Comparison of ENCODE assay signal across 8 mouse cellular contexts in genomic region chr12:108162036-108162435, GRCm38 (mm10). TPM values are rescaled to one million over a fixed set of nuclear protein-coding genes. Genes with fewer than 3 reads are reported as not detected.
DNase-seq lines count a peak whose midpoint lies in the region; ATAC-seq and TF ChIP-seq lines count a peak whose summit lies in the region.

No protein-coding gene starts in this region.

- ATAC-seq in liver, embryonic 12.5 days: no peak
- ATAC-seq in megakaryocyte progenitor cell, adult 5-6 weeks (replicated peaks; ENCODE audit: poor library complexity): peak; percentile 90

- H3K4me2 ChIP-seq in liver, embryonic 12.5 days: no peak overlapping the region

- H3K9me3 ChIP-seq in liver, embryonic 12.5 days (replicated peaks): no peaks in the 10 kb centered on the region

- H3K79me2 ChIP-seq in liver, adult 2 months (ENCODE audit: control insufficient read depth, insufficient read depth, low read length): peaks cover 32% of the 10 kb centered on the region

- 96% methylated on average over 1 of the region's 1 CpGs for WGBS in liver, adult 2 months
- 95% methylated on average over 1 of the region's 1 CpGs for WGBS in liver, embryonic 12.5 days (ENCODE audit: insufficient replicate concordance)

- TF ChIP-seq CTCF in liver, adult 2 months (IDR thresholded peaks at IDR 0.05; ENCODE audit: low read depth, low read length): peak; percentile 49

- no peak overlapping the region for H3K27ac ChIP-seq in liver, adult 2 months (replicated peaks; ENCODE audit: insufficient read depth, low read depth, low read length)
- no peak overlapping the region for H3K27ac ChIP-seq in liver, embryonic 12.5 days

- DNase-seq in cerebellum, postnatal 14 days: peak; percentile 29 to 45
- no peak for DNase-seq in cerebellum, postnatal 36 days
- DNase-seq in liver, adult 2 months (ENCODE audit: extremely low read depth, low read depth, low spot score): no peak
- peak; percentile 16 for DNase-seq in T-cell, adult 2 months (ENCODE audit: low spot score)
- no peak for DNase-seq in c-Kit-positive CD71-positive TER-119-positive erythroid progenitor cells, embryonic 14.5 days (ENCODE audit: low spot score)
- no peak for DNase-seq in urinary bladder, postnatal 36 days (ENCODE audit: low spot score in 2 of 2)

- no peaks in the 10 kb centered on the region for H3K27me3 ChIP-seq in liver, adult 2 months (ENCODE audit: control insufficient read depth, insufficient read depth, low read length)
- H3K27me3 ChIP-seq in liver, embryonic 12.5 days (replicated peaks): no peaks in the 10 kb centered on the region

- TF ChIP-seq POLR2A in liver, adult 2 months (IDR thresholded peaks at IDR 0.05; ENCODE audit: extremely low read depth, insufficient read depth, low read length): no peak

- H3K36me3 ChIP-seq in liver, adult 2 months (ENCODE audit: control insufficient read depth, insufficient read depth, low read length): peaks cover 49% of the 10 kb centered on the region
- peaks cover 72% of the 10 kb centered on the region for H3K36me3 ChIP-seq in liver, embryonic 12.5 days

- H3K9ac ChIP-seq in liver, adult 2 months (ENCODE audit: low read depth, low read length): no peak overlapping the region
- H3K9ac ChIP-seq in liver, embryonic 12.5 days: no peak overlapping the region

- no peaks in the 10 kb centered on the region for H3K4me1 ChIP-seq in liver, adult 2 months (ENCODE audit: control insufficient read depth, insufficient read depth, low read length)
- peaks cover 11% of the 10 kb centered on the region for H3K4me1 ChIP-seq in liver, embryonic 12.5 days

- H3K4me3 ChIP-seq in liver, adult 2 months (ENCODE audit: insufficient read depth, low read depth, low read length): no peak overlapping the region
- no peak overlapping the region for H3K4me3 ChIP-seq in liver, embryonic 12.5 days

RNA-seq across cellular contexts. Expression of gene Setd3, which starts 17.1 kb away (rescaled TPM):
- 60.9 and 70.4 TPM in 2 replicates for total RNA-seq in liver, adult 2 months (2014; rRNA removed)
- polyA plus RNA-seq in liver, adult 2 months (2012; rRNA removed): 17.6 and 19.3 TPM in 2 replicates
- 71.3 and 76.4 TPM in 2 replicates for polyA plus RNA-seq in liver, embryonic 12.5 days (2016; fragmentation: Nextera tagmentation; extraction: Ambion mirVana)
- 44.5 and 46.6 TPM in 2 replicates for total RNA-seq in megakaryocyte progenitor cell, adult 5-6 weeks (2015)
- 78.3 and 87.6 TPM in 2 replicates for total RNA-seq in megakaryocyte progenitor cell, adult 5-6 weeks (2017)

RNA-seq across cellular contexts. Expression of gene Ccnk, which starts 17.3 kb away (rescaled TPM):
- 4.1 and 5.9 TPM in 2 replicates for total RNA-seq in liver, adult 2 months (2014; rRNA removed)
- polyA plus RNA-seq in liver, adult 2 months (2012; rRNA removed): 5.8 and 8.5 TPM in 2 replicates
- polyA plus RNA-seq in liver, embryonic 12.5 days (2016; fragmentation: Nextera tagmentation; extraction: Ambion mirVana): 2.3 and 3.0 TPM in 2 replicates
- total RNA-seq in megakaryocyte progenitor cell, adult 5-6 weeks (2015): 72.7 and 76.5 TPM in 2 replicates
- 15.3 and 15.7 TPM in 2 replicates for total RNA-seq in megakaryocyte progenitor cell, adult 5-6 weeks (2017)

Comparison
In these comparisons a context has a peak if more than half of its experiments do, and no peak if none do; other contexts are left out.
1. DNase-seq: peak in cerebellum, postnatal 14 days (2 of 2) and T-cell, adult 2 months (single experiment); none in cerebellum, postnatal 36 days (0 of 2), liver, adult 2 months (single experiment), c-Kit-positive CD71-positive TER-119-positive erythroid progenitor cells, embryonic 14.5 days (single experiment) and urinary bladder, postnatal 36 days (0 of 2).